Mouse (Mus musculus): ENCODE results near the gene Krt34. TPM values are rescaled to one million over a fixed set of nuclear protein-coding genes. Genes with fewer than 3 reads are reported as not detected.
A peak's percentile ranks its signal among the peaks of the same experiment; 100 is the strongest.

The Krt34 gene
- total RNA-seq, 2 experiments from 2014 or later = not detected

GRCm38 (mm10) chr11:100004846-100005245 lies 36.5 kb downstream of the Krt34 start:
- DNase-seq (ENCODE audit: low spot score in 2 of 2) = peak; percentile 35 to 73

GRCm38 (mm10) chr11:99999091-99999490 lies 42.3 kb downstream of the Krt34 start:
- DNase-seq (ENCODE audit: low spot score in 2 of 2) = no peak

- no peak for DNase-seq (ENCODE audit: low spot score in 2 of 2)
Observed at GRCm38 (mm10) chr11:99994384-99994661, 47.0 kb downstream of the Krt34 start.

- no peak for DNase-seq (ENCODE audit: low spot score in 2 of 2)
Observed at GRCm38 (mm10) chr11:99993620-99994383, 47.6 kb downstream of the Krt34 start, which contains the start of gene Krtap17-1. Gene Krtap17-1 (minus strand): TSS chr11:99993994.

- no peak for DNase-seq (ENCODE audit: low spot score in 2 of 2)
Observed at GRCm38 (mm10) chr11:99990571-99990970, 50.8 kb downstream of the Krt34 start.

GRCm38 (mm10) chr11:99989881-99990405 lies 51.4 kb downstream of the Krt34 start:
- DNase-seq (ENCODE audit: low spot score in 2 of 2) = no peak

GRCm38 (mm10) chr11:99988530-99988929 lies 52.8 kb downstream of the Krt34 start:
- no peak for DNase-seq (ENCODE audit: low spot score in 2 of 2)

Other genes with a start within 250 kb of the Krt34 start
- gene Gm11596, start 248.1 kb downstream of the Krt34 start, total RNA-seq (2021) = not detected
- not detected for gene Gm11569, start 242.6 kb downstream of the Krt34 start, total RNA-seq (2021)
- not detected for gene Gm11554, start 237.1 kb downstream of the Krt34 start, total RNA-seq (2021)
- not detected for gene Krtap4-13, start 231.7 kb downstream of the Krt34 start, total RNA-seq (2021)
- not detected for gene Gm11564, start 225.9 kb downstream of the Krt34 start, total RNA-seq (2021)
- gene 2300003K06Rik, start 203.5 kb downstream of the Krt34 start, total RNA-seq (2021) = not detected
- not detected for gene Krtap4-16, start 189.9 kb downstream of the Krt34 start, total RNA-seq (2021)
- gene Gm11568, start 183.6 kb downstream of the Krt34 start, total RNA-seq (2021) = not detected
- gene Gm11559, start 177.1 kb downstream of the Krt34 start, total RNA-seq (2021) = not detected
- not detected for gene Krtap9-1, start 168.2 kb downstream of the Krt34 start, total RNA-seq (2021)
- not detected for gene Gm11567, start 162.4 kb downstream of the Krt34 start, total RNA-seq (2021)
- gene Krtap31-1, start 133.6 kb downstream of the Krt34 start, total RNA-seq (2021) = not detected
- gene Gm11565, start 126.8 kb downstream of the Krt34 start, total RNA-seq (2021) = not detected
- gene Krtap31-2, start 105.3 kb downstream of the Krt34 start, total RNA-seq (2021) = not detected
- not detected for gene Krtap9-5, start 93.1 kb downstream of the Krt34 start, total RNA-seq (2021)
- gene Krtap29-1, start 62.5 kb downstream of the Krt34 start, total RNA-seq (2021) = not detected
- not detected for gene Krtap16-1, start 55.0 kb downstream of the Krt34 start, total RNA-seq (2021)
- not detected for gene Krtap17-1, start 47.6 kb downstream of the Krt34 start, total RNA-seq (2021)
- not detected for gene Krt33a, start 25.3 kb downstream of the Krt34 start, total RNA-seq (2021)
- not detected for gene Krt33b, start 11.7 kb downstream of the Krt34 start, total RNA-seq (2021)
- not detected for gene Krt31, start 9.0 kb upstream of the Krt34 start, total RNA-seq (2021)
- not detected for gene Krt32, start 46.7 kb upstream of the Krt34 start, total RNA-seq (2021)
- not detected for gene Krt35, start 54.7 kb upstream of the Krt34 start, total RNA-seq (2021)
- not detected for gene Krt36, start 64.1 kb upstream of the Krt34 start, total RNA-seq (2021)
- gene Krt13, start 80.0 kb upstream of the Krt34 start, total RNA-seq (2021) = not detected
- under 1 TPM in 1 of 2 experiments, not detected in 1; 0.51 TPM for gene Krt15, start 94.4 kb upstream of the Krt34 start, total RNA-seq (2021)
- gene Krt19, start 107.1 kb upstream of the Krt34 start, total RNA-seq (2021) = not detected
- gene Krt9, start 151.7 kb upstream of the Krt34 start, total RNA-seq (2021) = 1 to 10 TPM; 3.8 to 4.4 TPM
- not detected for gene Krt14, start 166.0 kb upstream of the Krt34 start, total RNA-seq (2021)
- not detected for gene Krt16, start 207.3 kb upstream of the Krt34 start, total RNA-seq (2021)
- gene Krt17, start 219.5 kb upstream of the Krt34 start, total RNA-seq (2021) = not detected
- gene Krt42, start 228.3 kb upstream of the Krt34 start, total RNA-seq (2021) = not detected

Data from layer of hippocampus, adult 18-20 months (tissue).